Mouse (Mus musculus) retina, embryonic 14.5 days (tissue): ENCODE measurements around the gene Axin2.

Experiments used
- DNase-seq: peaks from one replicate; pipeline ENCODE4 v3.0.0-alpha.2; 2015; ENCODE audit warnings: low spot score

Axin2 gene

DNA sequence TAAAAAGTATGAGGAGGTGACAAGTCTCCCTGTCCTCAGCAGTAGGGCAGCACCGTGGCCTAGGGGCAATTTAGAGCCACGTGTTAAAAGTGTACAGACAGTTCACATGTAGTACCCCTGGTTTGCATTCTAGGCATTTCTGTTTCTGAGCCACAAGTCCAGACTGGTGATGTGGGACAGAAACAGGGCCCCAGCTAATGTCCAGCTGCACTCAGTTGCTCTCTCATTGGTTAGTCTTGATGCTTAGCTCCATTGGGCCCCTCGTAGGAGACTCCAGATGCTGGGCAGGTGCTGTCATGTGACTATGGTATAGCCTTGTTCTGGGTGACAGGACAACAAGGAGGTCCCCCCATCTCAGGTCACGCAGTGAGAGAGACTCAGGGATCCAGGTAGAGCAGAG, 9.0 kb downstream of the Axin2 start:
- DNase-seq = no peak

- DNase-seq = no peak
Observed at GRCm38 (mm10) chr11:108929700-108930099, 9.6 kb downstream of the Axin2 start.

GRCm38 (mm10) chr11:108930612-108931011, 10.5 kb downstream of the Axin2 start:
- DNase-seq = peak; percentile 58

- DNase-seq = no peak
Observed at GRCm38 (mm10) chr11:108933835-108934234, 13.7 kb downstream of the Axin2 start.

DNA sequence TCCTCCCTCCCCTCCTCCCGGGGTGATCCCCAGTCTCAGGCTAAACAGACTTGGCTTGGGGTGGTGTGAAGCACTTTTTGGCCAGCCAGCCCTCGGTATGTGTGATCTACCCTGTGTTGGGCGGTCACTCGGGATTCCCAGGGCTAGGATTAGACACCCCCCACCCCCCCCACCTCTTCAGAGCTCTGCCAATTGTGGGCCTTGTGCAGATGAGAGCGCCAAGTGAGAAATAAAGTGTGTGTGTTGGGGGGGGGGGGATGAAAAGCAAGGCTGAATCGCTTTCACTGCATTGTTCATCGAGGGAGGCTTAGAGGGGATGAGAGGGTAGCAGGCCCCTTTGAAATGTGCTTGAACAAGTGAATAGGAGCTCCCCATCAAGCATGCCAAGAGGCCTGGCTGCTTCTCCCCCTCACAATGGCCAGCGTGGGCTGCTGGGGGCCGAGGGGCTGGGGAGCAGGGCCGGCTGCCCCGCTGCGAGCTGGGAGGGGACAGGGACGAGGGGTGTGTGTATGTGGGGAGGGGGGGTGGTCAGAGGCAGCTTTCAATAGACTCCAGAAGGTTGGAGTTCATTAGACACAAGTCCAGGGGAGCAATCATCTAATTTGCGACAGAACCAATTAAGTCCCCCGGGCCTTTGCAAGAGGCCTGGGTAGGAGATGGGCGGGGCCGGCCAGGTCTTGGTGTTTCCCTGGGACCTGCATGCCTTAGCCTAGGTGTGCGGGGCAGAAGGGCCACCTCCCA, 15.1 kb downstream of the Axin2 start:
- peak; percentile 63 for DNase-seq

DNA sequence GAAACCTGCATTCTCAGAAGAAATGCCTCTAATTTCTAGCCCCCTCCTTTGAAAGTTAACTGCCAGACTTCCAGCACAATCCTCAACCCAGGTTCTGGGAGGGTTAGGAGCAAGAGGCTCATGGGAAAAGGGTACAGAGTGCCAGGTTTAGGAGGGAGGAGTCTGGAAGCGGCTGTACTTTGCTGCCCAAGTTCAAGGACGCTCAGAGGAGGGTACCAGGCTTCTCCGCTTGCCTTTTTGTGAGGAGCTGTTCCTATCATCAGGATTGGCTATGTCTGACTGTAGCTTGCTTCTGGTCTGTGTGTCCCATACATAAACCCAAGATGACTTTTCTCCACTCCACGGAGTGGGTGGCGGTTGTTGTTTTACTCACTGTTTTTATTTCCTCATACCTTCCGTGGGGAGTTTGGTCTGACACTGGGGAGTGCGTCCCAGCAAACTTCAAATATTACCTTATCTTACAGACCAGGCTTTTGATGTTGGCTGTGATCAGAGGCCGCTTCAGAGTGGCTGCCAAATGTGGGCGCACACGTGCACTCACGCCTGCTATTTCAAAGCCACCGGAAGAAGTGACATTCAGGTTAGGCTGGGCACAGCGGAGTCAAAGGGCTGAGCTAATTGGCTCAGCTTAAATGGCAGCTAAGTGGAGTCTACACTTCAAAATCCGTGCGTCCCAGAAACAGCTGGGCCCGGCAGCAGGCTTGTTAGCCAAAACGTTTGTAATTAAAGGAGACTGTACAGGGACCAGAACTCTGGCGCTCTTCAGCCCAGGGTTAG, 16.1 kb downstream of the Axin2 start:
- no peak for DNase-seq

DNA sequence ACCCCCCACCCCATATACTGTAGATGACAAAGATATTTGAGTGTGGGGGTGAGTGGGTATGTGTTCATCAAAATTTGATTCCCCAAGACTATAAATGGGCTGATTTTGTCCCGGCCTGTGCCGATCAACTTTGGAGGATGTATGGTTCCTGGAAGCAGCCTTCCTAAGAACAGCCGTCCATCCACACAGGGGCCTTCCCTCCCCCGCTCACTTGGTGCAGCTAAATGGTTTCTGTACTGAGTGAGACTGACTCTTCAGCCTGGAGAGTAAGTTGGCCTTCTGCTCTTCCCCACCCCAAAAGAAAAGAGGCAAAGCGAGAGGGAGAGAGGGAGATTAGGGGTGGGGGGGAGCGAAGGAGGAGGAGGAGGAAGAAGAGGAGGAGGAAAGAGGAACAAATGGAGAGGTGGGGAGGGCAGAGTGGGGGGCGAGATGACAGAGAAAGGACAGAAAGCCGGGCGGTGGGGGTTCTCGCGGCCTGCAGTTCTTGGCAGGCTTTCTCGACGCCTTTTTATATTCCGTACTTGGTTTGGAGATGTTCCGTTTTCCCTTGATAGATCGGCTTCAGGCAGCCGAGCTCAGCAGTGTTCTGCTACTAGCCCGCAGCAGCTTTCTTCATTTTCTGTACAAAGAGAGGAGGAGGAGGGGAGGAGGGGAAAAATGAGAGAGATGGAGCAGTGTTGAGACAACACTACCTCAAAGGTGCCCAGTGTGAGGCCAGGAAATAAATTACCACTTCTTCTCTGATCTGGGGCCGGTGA, 20.7 kb downstream of the Axin2 start:
- no peak for DNase-seq

GRCm38 (mm10) chr11:108941836-108942235, 21.7 kb downstream of the Axin2 start:
- no peak for DNase-seq

DNA sequence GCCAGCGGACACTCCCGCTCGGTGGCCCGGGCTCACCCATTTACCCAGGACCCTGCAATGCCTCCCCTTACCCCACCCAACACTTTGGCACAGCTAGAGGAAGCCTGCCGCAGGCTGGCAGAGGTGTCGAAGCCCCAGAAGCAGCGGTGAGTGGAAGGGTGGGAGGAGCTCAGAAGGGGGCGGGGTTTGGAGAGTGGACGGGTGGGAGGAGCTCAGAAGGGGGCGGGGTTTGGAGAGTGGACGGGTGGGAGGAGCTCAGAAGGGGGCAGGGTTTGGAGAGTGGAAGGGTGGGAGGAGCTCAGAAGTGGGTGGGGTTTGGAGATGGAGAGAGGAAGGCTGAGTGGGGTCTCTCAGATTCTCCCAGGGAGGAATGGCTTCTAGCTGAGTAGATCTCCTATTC, 23.6 kb downstream of the Axin2 start:
- no peak for DNase-seq

- no peak for DNase-seq
Observed at GRCm38 (mm10) chr11:108945666-108946065, 25.5 kb downstream of the Axin2 start.

DNA sequence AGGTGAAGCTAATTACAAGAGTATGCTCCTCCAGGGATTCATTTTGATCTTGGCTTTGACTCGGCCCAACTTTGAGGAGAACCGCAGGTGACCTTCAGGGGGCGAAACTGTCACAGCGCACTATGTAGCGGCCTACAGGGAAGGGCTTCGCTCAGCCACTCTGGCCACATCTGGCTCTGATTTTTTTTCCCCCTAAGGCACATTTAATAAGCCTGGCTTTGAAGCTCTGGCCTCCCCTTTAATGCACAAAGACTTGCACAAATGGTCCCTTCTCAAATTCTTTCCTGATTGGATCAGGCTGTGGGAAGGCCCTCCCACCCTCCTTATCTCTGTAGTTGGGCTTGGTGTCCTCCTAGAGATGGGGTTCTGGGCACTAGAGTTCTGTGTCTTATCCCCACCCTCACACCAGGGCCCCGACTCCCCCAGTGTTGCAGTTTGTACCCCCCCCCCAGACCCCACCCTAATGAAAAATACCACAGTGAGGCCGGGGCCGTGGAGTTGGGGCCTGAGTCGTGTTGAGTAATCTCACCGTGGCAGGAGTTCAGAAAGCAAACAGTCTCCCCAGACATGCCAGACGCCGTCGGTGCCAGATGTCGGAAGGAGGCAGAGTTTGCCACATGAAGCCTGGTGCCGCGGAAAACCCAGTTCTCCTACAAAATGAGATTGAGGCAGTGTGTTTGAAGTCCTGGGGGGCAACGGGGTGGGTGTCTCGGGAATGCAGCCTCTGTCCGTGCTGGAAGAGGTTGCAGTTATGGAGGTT, 27.5 kb downstream of the Axin2 start:
- DNase-seq = no peak

DNA sequence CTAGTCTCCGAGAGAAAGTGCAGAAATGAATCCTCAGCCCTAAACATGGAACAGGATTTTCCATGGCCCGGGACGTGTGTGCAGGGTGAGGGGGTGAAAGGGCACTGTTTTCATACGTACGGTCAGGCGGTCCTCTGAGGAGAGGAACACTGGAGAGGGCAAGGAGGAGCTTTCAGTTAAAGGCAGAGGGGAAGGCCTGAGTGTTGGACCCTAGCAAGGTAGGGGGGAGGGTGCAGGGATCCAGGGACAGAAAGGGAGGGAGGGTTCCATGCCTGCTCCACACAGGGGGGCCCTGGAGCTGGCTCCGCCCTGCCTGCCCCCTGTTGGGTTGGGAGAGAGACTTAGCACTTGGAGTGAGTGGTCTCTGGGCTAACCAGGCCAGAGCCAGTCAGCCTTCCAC, 28.4 kb downstream of the Axin2 start:
- no peak for DNase-seq

DNA sequence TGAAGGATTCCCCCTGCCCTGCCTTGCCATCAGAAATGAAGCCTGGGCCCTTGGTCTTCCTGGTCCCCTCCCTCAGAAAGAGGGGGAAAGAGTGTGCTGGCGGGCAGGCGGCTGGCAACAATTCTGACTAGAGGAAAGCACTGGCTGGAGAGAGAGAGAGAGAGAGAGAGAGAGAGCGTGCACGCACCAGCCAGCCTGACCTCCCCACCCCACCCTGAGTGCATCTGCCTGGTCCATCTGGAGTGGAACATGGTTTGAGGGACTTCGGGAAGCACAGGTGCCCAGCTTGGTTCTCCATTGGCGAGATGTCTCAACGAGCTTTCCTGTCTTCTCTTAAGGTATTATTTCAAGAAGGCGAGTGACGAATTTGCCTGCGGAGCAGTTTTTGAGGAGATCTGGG, 28.8 kb downstream of the Axin2 start:
- DNase-seq = no peak

- DNase-seq = no peak
Observed at GRCm38 (mm10) chr11:108952343-108952742, 32.2 kb downstream of the Axin2 start.

GRCm38 (mm10) chr11:108955943-108956342, 35.8 kb downstream of the Axin2 start:
- DNase-seq = no peak

DNA sequence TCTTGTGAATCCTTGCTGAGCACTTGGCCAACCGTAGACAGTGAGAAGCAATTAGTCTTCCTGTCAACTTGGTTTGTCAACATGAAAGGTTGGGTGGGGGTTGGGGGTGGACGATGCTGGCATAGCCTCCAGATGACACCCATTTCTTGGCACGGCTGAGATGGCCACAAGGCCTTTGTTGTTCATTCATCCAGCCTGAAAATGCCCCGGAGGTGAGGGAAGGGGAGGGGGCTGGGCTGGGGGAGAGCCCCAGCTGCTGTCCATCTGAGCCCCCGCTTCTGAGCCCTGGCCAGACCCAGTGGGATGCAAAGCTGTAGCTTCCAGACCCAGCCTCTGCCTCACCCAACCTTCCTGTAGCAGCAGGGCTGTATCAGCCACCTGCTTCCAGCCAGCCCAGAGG, 38.2 kb downstream of the Axin2 start:
- peak; percentile 45 for DNase-seq

DNA sequence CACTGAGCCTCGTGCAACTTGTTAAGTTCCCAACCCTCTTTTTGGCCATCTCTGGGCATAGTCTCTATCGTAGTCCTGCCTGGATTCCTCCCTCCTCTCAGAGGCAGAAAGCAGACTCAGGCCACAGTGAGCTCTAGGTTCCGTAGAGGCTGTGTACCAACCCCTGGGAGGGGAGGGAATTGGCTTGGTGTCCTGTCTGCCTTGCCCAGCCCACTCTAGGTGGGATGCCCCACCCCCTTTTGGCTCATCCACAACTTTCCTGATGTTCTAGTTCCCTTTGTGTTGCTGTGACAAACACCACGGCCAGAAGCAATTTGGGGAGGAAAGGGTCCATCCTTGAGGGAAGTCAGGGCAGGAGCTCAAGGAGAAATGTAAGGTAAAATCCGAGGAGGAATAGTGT, 39.0 kb downstream of the Axin2 start:
- no peak for DNase-seq

GRCm38 (mm10) chr11:108961651-108962065, 41.5 kb downstream of the Axin2 start:
- no peak for DNase-seq

DNA sequence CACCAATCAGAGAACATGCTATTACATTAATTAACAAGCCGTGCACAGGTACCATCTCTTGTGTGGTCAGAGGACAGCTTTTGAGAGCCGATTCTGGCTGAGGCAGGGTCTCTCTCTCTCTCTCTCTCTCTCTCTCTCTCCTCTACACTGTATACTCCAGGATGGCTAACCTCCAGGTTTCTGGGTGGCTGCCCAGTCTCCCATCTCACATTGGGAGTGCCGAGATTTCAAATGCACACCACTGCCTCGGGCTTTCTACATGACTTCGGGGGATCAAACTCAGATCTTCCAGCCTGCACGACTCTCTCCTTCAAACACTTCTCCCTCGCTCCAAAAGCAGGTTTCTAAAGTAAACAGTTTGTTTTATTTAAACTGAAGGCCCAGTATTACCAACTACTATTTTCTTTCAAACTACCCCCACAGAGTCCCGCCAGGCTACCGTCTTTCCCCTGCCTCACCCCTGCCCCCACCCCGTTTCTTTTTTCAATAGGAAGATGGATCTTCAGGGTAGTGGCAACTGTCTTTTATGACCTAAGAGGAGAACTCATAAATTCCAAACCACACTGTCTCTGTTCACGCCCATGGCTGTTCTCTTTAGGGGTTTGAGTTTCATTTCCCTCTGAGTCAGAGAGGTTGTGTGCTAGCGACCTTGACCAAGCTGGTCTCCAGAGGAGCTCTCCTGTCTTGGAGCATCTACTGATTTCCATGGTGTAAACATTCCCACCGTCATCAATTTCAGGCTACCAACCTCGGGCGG, 43.5 kb downstream of the Axin2 start:
- DNase-seq = no peak

GRCm38 (mm10) chr11:108965740-108966139, 45.6 kb downstream of the Axin2 start:
- no peak for DNase-seq

- DNase-seq = no peak
Observed at GRCm38 (mm10) chr11:108973459-108973858, 53.3 kb downstream of the Axin2 start.
